Mouse (Mus musculus): ENCODE results near the gene Klhdc8b.

The Klhdc8b gene

DNA sequence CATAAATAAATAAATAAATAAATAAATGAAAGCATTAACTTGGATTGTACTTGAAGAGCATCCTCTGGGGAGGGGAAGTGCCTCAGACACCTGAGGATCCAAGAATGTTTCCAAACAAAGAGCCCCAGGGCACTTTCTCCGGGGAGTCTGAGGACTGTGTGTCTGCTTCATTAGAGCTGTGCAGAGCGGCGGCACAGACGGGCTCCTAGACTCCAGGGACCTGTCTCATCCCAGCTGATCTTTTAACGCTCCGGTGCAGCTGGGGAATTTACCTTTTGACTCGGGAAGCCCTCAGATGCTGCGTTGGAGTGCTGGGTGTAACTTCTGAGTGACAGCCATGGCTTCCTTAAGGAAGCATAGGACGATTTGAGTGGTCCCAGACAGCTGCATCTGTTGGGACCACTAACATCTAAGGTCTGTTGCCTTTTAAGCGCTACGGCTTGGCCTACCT, at the start of gene Klhdc8b:
Klhdc8b (minus strand) TSS at position 401 of the 451 bp plus-strand sequence.
- DNase-seq (ENCODE audit: low read depth, low spot score), result peak; percentile 48

- no peak for DNase-seq (ENCODE audit: low read depth, low spot score)
Measured at GRCm38 (mm10) chr9:108508776-108509175, 47.4 kb upstream of the Klhdc8b start.

- peak; percentile 98 for DNase-seq (ENCODE audit: low read depth, low spot score)
Measured at GRCm38 (mm10) chr9:108507619-108508434, 46.4 kb upstream of the Klhdc8b start, which contains the start of gene Qars. Gene Qars, plus strand, starts transcription at chr9:108507706.

- no peak for DNase-seq (ENCODE audit: low read depth, low spot score)
Measured at GRCm38 (mm10) chr9:108506901-108507300, 45.5 kb upstream of the Klhdc8b start.

- DNase-seq (ENCODE audit: low read depth, low spot score), result no peak
Measured at GRCm38 (mm10) chr9:108499943-108500342, 38.6 kb upstream of the Klhdc8b start.

DNA sequence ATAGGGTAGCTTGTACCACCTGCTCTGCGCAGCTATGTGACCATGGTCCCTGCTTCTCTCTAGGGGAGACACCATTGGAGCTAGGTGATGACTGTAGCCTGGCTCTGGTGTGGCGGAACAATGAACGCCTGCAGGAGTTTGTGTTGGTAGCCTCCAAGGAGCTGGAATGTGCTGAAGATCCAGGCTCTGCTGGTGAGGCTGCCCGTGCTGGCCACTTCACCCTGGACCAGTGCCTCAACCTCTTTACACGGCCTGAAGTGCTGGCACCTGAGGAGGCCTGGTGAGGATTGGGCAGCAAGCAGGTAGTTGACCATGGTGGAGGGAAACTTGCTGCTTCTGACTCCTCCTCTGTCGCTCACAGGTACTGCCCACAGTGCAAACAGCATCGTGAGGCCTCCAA, 37.9 kb upstream of the Klhdc8b start:
- no peak for DNase-seq (ENCODE audit: low read depth, low spot score)

DNA sequence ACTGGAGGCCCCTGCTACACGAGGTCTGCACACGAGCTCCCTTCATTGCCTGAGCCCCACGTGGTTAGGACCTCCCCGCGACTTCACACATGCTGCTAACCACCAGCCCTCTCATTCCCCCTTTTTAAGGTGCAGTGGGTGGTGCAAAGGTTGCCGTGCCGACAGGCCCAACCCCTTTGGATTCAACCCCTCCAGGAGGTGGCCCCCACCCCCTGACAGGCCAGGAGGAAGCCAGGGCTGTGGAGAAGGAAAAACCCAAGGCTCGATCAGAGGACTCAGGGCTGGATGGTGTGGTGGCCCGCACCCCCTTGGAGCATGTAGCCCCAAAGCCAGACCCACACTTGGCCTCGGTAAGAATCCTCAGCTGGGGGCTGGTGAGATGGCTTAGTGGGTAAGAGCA, 33.5 kb upstream of the Klhdc8b start:
- DNase-seq (ENCODE audit: low read depth, low spot score), result no peak

- no peak for DNase-seq (ENCODE audit: low read depth, low spot score)
Measured at GRCm38 (mm10) chr9:108494146-108494825, 32.9 kb upstream of the Klhdc8b start.

GRCm38 (mm10) chr9:108493246-108493645, 31.9 kb upstream of the Klhdc8b start:
- no peak for DNase-seq (ENCODE audit: low read depth, low spot score)

DNA sequence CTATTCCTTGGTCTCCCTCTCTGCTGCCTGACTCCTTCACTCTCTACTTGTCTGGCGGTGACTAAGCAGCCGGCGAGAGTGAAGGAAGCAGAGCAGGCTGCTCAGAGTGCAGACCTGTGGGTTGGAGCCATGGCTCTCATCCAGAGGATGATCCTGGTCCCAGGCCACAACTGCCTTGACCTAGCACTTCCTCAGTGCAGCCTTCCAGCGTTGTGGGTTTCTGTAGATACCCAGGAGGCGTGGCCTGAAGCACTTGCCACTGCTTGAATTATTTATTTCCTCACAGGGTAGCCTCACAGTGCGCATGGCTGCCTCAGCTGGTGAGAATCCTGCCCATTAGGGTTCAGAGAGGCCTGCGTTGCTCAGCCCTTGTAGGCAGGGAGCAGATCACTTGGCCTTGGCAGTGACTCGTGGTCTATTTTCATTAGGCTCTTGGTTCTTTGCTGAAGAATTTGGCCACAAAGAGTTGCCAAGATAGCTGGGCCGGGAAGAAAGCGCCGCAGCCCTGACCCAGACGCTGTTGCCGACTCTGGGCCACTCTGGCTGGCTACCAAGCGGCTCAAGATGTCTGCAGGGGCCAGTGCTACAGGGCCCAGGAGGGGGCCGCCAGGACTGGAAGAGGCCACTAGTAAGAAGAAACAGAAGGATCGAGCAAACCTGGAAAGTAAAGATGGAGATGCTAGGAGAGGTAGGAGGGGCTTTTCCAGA, 30.8 kb upstream of the Klhdc8b start:
- peak; percentile 64 for DNase-seq (ENCODE audit: low read depth, low spot score)

- DNase-seq (ENCODE audit: low read depth, low spot score), result no peak
Measured at GRCm38 (mm10) chr9:108491286-108491580, 29.9 kb upstream of the Klhdc8b start.

- DNase-seq (ENCODE audit: low read depth, low spot score), result peak; percentile 97
Measured at GRCm38 (mm10) chr9:108490559-108491285, 29.3 kb upstream of the Klhdc8b start, which contains the start of gene Usp19. Gene Usp19, plus strand, starts transcription at chr9:108490602.

DNA sequence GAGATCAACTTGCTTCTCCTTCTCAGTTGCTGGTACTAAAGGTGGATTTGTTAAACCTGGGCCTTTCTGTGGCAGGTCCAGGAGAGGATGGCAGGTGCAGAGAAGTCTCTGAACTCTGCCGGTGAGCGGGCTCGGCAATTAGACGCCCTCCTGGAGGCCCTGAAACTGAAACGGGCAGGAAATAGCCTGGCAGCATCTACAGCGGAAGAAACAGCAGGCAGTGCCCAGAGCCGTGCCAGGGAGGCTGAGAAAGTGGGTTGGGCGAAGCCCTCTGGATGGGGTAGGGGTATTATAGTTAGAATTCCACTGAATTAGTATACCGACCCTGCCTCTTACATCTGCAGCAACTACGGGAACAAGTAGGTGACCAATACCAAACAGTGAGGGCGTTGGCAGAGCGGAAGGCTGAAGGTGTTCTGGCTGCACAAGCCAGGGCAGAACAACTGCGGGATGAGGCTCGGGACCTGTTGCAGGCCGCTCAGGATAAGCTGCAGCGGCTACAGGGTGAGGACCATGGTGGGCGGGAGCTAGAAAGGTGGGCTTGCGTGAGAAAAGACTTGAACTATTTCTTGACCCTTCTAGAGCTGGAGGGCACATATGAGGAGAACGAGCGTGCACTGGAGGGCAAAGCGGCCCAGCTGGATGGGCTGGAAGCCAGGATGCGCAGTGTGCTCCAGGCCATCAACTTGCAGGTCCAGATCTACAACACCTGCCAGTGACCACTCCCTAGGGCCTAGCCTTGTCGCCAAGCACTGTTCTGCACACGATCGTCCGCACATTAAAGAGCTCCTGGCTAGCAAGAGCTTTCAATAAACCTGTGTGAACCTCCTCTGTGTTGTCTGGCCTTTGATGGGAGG, 28.5 kb upstream of the Klhdc8b start:
- DNase-seq (ENCODE audit: low read depth, low spot score), result no peak

GRCm38 (mm10) chr9:108489215-108489614, 27.8 kb upstream of the Klhdc8b start:
- no peak for DNase-seq (ENCODE audit: low read depth, low spot score)

- DNase-seq (ENCODE audit: low read depth, low spot score), result no peak
Measured at GRCm38 (mm10) chr9:108488403-108488802, 27.0 kb upstream of the Klhdc8b start.

DNA sequence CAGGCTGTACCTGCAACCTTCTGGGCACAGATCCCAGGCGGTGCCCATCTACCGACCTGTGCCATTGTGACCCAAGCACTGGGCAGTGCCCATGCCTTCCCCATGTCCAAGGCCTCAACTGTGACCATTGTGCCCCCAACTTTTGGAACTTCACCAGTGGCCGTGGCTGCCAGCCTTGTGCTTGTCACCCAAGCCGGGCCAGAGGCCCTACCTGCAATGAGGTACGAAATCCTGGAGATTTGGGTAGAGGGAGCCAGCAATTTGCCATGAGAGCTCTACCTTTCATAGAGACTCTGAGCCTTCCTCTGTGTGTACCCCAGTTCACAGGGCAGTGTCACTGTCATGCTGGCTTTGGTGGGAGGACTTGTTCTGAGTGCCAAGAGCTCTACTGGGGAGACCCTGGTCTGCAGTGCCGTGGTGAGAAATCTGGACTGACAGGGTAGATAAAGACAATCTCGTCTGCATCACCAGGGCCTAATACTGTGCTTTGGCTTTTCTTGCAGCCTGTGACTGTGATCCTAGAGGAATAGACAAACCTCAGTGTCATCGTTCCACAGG, 25.7 kb upstream of the Klhdc8b start:
- DNase-seq (ENCODE audit: low read depth, low spot score), result no peak

GRCm38 (mm10) chr9:108485301-108485875, 24.0 kb upstream of the Klhdc8b start:
- DNase-seq (ENCODE audit: low read depth, low spot score), result no peak

DNA sequence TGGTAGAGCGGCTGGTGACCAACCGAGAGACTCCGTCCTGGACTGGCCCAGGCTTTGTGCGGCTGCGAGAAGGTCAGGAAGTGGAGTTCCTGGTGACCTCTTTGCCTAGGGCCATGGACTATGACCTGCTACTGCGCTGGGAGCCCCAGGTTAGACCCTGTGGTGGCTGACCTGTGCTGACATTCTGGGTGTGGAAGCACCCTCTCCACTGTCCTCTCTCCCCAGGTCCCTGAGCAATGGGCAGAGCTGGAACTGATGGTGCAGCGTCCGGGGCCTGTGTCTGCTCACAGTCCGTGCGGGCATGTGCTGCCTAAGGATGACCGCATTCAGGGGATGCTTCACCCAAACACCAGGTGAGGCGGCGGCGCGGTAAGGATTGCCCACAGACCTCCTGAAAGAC, 22.6 kb upstream of the Klhdc8b start:
- DNase-seq (ENCODE audit: low read depth, low spot score), result no peak

GRCm38 (mm10) chr9:108483051-108483790, 21.8 kb upstream of the Klhdc8b start:
- DNase-seq (ENCODE audit: low read depth, low spot score), result no peak

All from ES-CJ7 (cell line).